Mouse (Mus musculus) common myeloid progenitor, adult 5-6 weeks (primary cell): ENCODE measurements around the gene Kcne2. TPM values are rescaled to one million over a fixed set of nuclear protein-coding genes. Genes with fewer than 3 reads are reported as not detected.

ENCODE experiments used
- total RNA-seq: library from RNA; stranded (forward); fragments of 200-1000, 187-1606 nt; gene quantifications from 2 replicates; pipeline ENCODE4 v1.2.3, GENCODE M21; 2017

Kcne2 gene
- total RNA-seq, 1 experiment from 2014 or later, result not detected

Other genes starting within 250 kb of the Kcne2 start
- 30.2 and 34.8 TPM in 2 replicates for gene Mrps6, start 234.1 kb upstream of the Kcne2 start, total RNA-seq
- gene Gm49711, start 234.1 kb upstream of the Kcne2 start, total RNA-seq, result not detected in 2 replicates
- 6.2 and 8.0 TPM in 2 replicates for gene Slc5a3, start 234.1 kb upstream of the Kcne2 start, total RNA-seq
- 144 and 171 TPM in 2 replicates for gene Smim11, start 8.9 kb downstream of the Kcne2 start, total RNA-seq
- gene Fam243, start 29.1 kb downstream of the Kcne2 start, total RNA-seq, result not detected in 2 replicates
- gene Kcne1, start 67.1 kb downstream of the Kcne2 start, total RNA-seq, result not detected in 2 replicates
- gene Rcan1, start 178.5 kb downstream of the Kcne2 start, total RNA-seq, result 7.6 and 13.8 TPM in 2 replicates
- not detected in 2 replicates for gene Clic6, start 193.3 kb downstream of the Kcne2 start, total RNA-seq